Mouse (Mus musculus) myocyte (in vitro differentiated cells): ENCODE results near the gene Sh3tc1.

Experiments
- MYOG ChIP-seq, 3 experiments: IDR thresholded peaks; one replicate each; pipeline ENCODE4 v1.6.1; 2011; ENCODE audit warnings: control low read depth in 2 of 3, low read depth in 2 of 3, mild to moderate bottlenecking in 2 of 3; ENCODE audit not compliant: insufficient read length in 2 of 3, control insufficient read depth in 1 of 3, insufficient read depth in 1 of 3
- POLR2A ChIP-seq: IDR thresholded peaks from one replicate; pipeline ENCODE4 v1.6.1; 2011; ENCODE audit warnings: low read depth, mild to moderate bottlenecking, control low read depth, moderate library complexity; ENCODE audit not compliant: insufficient read length
- POLR2AphosphoS2 ChIP-seq: IDR thresholded peaks from one replicate; pipeline ENCODE4 v1.6.1; 2011; ENCODE audit warnings: low read depth, control low read depth; ENCODE audit not compliant: insufficient read length

DNA sequence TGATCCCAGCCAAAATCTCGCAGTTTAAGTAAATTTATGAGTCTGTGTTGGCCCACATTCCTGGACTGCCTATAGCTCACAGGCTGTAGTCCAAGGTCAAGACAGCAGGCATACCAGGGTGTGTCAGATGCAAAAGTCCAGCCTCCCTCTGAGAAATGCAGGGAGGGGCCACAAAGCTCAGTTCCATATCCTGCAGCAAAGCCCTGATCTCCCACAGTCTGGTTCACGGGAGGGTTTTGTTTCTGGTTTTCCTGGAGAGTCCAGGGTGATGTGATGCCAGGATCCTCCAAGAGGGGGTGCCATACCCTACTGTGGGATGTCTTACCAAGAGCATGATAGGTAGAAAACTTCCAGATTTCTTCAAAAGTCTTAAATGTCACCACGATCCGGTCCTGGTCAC, 21.8 kb downstream of the Sh3tc1 start:
- TF ChIP-seq POLR2AphosphoS2 (no peak), POLR2A (no peak), MYOG (IDR thresholded peaks at IDR 0.05; ENCODE audit: control insufficient read depth in 1 of 3, insufficient read depth in 1 of 3, insufficient read length in 2 of 3, low read depth in 2 of 3) (no peak)
